Mouse (Mus musculus): ENCODE measurements around the gene Idnk.

DNA sequence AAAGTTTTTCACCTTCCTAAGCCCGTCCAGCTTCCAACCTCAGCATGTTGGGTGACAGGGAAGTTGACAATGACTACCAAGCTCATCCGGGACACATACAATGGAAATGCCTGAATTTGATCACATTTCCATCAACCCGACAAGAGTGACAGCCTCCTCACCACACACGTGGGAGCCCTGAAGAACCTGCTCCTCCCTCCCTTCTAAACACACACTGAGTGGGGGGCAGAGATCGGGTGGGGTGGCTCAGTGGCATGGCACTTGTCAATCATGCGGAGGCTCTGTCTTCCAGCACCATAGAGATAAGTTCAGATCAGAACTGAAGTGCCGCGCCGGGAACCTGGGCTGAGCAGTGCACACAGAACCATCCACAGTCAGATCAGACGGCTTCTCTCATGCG, 7.0 kb upstream of the Idnk start:
- TF ChIP-seq CTCF (IDR thresholded peaks at IDR 0.05; ENCODE audit: extremely low read depth, insufficient read depth, insufficient read length, insufficient replicate concordance): no peak
- no peak for TF ChIP-seq POLR2A (IDR thresholded peaks at IDR 0.05; ENCODE audit: low read depth, low read length)

Data from spleen, adult 2 months (tissue).